Mouse (Mus musculus) midbrain, embryonic 14.5 days (tissue): ENCODE results near the gene Ttc9. TPM values are rescaled to one million over a fixed set of nuclear protein-coding genes. Genes with fewer than 3 reads are reported as not detected.

Source experiments
- ATAC-seq: fragments of 200-750 bp; cut with Nextera tagmentation; 2 replicates; pipeline ENCODE4 v1.8.0; 2017; ENCODE audit warnings: moderate number of reproducible peaks, moderate library complexity; ENCODE audit not compliant: low FRiP score, low TSS enrichment
- DNase-seq: peaks from one replicate; pipeline ENCODE4 v3.0.0-alpha.2; 2015
- H3K27ac ChIP-seq: fragments of 300-500 bp; sonication (generic); replicated peaks from 2 replicates; pipeline ENCODE4 v1.5.1; 2014; ENCODE audit warnings: mild to moderate bottlenecking, low read depth, low read length, moderate library complexity
- H3K27me3 ChIP-seq: fragments of 300-500 bp; sonication (generic); 2 replicates; pipeline ENCODE4 v1.6.1; 2014; ENCODE audit warnings: low read length, control low read depth, mixed read lengths; ENCODE audit not compliant: control insufficient read depth, insufficient read depth
- H3K36me3 ChIP-seq: fragments of 300-500 bp; sonication (generic); 2 replicates; pipeline ENCODE4 v1.6.1; 2014; ENCODE audit warnings: low read length, control low read depth; ENCODE audit not compliant: control insufficient read depth, insufficient read depth
- H3K4me1 ChIP-seq: fragments of 300-500 bp; sonication (generic); 2 replicates; pipeline ENCODE4 v1.6.1; 2014; ENCODE audit warnings: mild to moderate bottlenecking, antibody characterized with exemption, low read length, control low read depth; ENCODE audit not compliant: control insufficient read depth, insufficient read depth
- H3K4me2 ChIP-seq: fragments of 300-500 bp; sonication (generic); 2 replicates; pipeline ENCODE4 v1.6.1; 2014; ENCODE audit warnings: mild to moderate bottlenecking, low read length, moderate library complexity
- H3K4me3 ChIP-seq: fragments of 300-500 bp; sonication (generic); replicated peaks from 2 replicates; pipeline ENCODE4 v1.5.1; 2014; ENCODE audit warnings: low read depth, low read length
- H3K9ac ChIP-seq: fragments of 300-500 bp; sonication (generic); replicated peaks from 2 replicates; pipeline ENCODE4 v1.6.1; 2014; ENCODE audit warnings: mild to moderate bottlenecking, low read length, moderate library complexity
- H3K9me3 ChIP-seq: fragments of 300-500 bp; sonication (generic); 2 replicates; pipeline ENCODE4 v1.6.1; 2016; ENCODE audit warnings: low read length, control low read depth, mixed read lengths; ENCODE audit not compliant: control insufficient read depth
- WGBS: fragments of 180-500 bp; shearing (Covaris S2); extraction: QIAGEN DNeasy Blood & Tissue Kit; methylation state at CpG from one replicate; pipeline ENCODE4 v1.1.7; 2014; 5-methylcytosine and 5-hydroxymethylcytosine counted together
- polyA plus RNA-seq: library from polyadenylated mRNA; unstranded; fragments of >200 nt; fragmentation: Nextera tagmentation; extraction: Ambion mirVana; gene quantifications from 2 replicates; pipeline ENCODE4 v1.2.1, GENCODE M21; 2014

Ttc9 gene
- polyA plus RNA-seq, 1 experiment from 2014 or later, result 10.7 TPM

DNA sequence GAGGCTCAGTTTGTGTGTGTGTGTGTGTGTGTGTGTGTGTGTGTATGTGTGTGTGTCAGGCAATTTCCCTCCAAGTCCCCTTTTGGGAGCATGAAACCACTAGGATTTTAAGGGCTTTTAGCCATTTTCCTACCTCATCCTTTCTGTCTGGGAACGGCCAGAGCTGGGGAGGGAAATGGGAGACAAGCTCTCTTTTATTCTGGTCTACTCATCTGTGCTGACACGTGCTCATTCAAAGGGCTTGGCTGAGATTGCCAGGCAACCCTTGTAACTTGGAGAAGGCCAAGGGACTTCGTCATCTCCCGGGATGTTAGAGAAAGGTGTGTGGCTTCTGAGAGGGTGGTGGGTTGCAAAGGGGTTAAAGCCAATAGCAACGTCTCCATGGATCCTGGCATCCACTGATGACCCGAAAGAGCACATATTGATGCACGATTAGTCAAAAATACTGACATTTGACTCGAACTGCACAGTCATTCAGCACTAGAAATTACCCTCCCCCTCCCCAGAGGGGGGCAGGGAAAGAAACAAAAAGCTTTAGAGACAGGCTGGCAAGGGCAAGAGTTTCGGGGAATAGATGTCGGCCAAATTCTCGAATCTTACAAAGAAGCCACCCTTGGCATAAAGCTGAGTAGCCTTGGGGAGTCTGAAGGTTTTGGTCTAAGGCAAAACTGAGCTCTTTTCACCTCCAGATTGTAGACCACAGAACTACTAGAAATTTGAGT is 11.5 kb downstream of the Ttc9 start:
- Histone ChIP-seq H3K27ac (no peak overlapping the region), H3K27me3 (no peaks in the 10 kb centered on the region), H3K4me1 (no peaks in the 10 kb centered on the region), H3K9ac (no peak overlapping the region), H3K9me3 (no peaks in the 10 kb centered on the region), H3K4me3 (no peak overlapping the region), H3K4me2 (no peak overlapping the region), H3K36me3 (no peaks in the 10 kb centered on the region)
- no peak for ATAC-seq
- DNase-seq, result peak; percentile 21
- 29% methylated on average over 11 of the region's 11 CpGs for WGBS

- no peak overlapping the region for H3K4me3 ChIP-seq
- 79% methylated on average over 6 of the region's 6 CpGs for WGBS
- H3K27me3 ChIP-seq, result no peaks in the 10 kb centered on the region
- no peaks in the 10 kb centered on the region for H3K36me3 ChIP-seq
- no peak for ATAC-seq
- no peak overlapping the region for H3K4me2 ChIP-seq
- no peaks in the 10 kb centered on the region for H3K9me3 ChIP-seq
- H3K27ac ChIP-seq, result peak overlapping the region; percentile 17; the same call in 1 of the 2 replicates
- H3K9ac ChIP-seq, result no peak overlapping the region
- DNase-seq, result peak; percentile 28
- H3K4me1 ChIP-seq, result no peaks in the 10 kb centered on the region
Observed at GRCm38 (mm10) chr12:81646811-81647210, 15.8 kb downstream of the Ttc9 start.

DNA sequence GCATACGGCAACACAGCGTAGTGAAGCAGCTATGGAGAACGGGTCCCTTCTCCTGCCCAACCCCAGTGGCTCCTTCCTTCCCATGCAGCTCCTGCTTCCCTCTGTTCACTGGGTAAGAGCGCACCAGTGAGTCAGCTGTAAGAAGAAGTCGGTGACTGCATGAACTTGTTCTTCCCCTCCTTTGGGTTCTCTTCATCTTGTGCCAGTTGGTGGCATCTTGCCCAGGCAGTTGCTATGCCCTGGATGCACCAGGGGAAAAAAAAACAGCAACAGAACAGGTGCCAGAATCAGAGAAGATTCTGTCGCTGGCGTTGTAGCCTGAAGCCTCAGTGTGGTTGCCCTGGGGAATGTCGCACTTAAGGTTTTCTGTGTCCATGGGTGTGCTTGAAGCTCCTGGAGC is 22.3 kb downstream of the Ttc9 start:
- H3K27me3 ChIP-seq, result no peaks in the 10 kb centered on the region
- H3K4me2 ChIP-seq, result no peak overlapping the region
- H3K4me3 ChIP-seq, result no peak overlapping the region
- ATAC-seq (no peak), DNase-seq (peak; percentile 28)
- no peaks in the 10 kb centered on the region for H3K36me3 ChIP-seq
- H3K9me3 ChIP-seq, result no peaks in the 10 kb centered on the region
- no peak overlapping the region for H3K27ac ChIP-seq
- H3K4me1 ChIP-seq, result no peaks in the 10 kb centered on the region
- 94% methylated on average over 8 of the region's 8 CpGs for WGBS
- no peak overlapping the region for H3K9ac ChIP-seq

DNA sequence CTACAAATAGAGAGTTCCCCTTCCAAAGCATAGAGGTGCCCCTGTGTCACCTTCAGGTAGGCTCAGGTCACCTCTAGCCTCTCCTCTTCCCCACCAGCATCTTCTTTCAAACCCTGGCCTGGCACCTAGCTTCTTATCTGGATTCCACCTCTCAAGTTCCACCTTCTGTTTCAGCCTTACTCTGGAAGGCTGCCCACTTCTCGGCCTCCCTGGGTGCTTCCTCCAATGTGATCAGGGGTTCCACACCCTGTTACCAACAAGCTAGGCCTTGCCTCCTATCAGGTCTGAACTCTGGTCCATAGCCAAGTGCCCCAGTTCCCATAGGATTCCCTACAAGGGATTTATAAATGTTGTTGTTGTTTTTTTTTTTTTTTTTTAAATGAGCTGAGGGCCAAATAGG is 26.3 kb downstream of the Ttc9 start:
- Histone ChIP-seq H3K36me3 (peaks cover 12% of the 10 kb centered on the region; the same call in 1 of the 2 replicates), H3K4me3 (no peak overlapping the region), H3K4me2 (no peak overlapping the region), H3K27me3 (no peaks in the 10 kb centered on the region), H3K9ac (no peak overlapping the region), H3K27ac (no peak overlapping the region), H3K4me1 (no peaks in the 10 kb centered on the region), H3K9me3 (no peaks in the 10 kb centered on the region)
- DNase-seq (no peak), ATAC-seq (no peak)
- WGBS, result 82% methylated on average over 1 of the region's 1 CpGs

DNA sequence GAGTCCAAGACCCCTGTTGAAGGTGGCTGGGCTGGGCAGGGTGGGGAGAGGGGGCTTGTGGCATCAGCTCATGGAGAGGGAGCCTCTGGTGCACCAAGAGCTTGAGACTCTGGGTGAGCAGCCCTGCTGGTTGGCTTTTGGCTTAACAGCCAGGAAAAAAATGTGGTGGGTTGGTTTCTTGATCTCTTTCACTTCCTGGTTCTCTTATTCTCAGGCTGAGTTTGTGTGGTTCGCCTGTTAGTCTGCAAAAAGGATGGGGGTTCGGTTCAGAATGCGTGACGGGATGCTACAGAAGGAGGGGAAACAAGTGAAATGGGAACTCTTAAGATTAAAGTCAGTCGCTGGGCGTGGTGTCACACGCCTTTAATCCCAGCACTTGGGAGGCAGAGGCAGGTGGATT is 27.0 kb downstream of the Ttc9 start:
- Histone ChIP-seq H3K4me1 (no peaks in the 10 kb centered on the region), H3K27ac (no peak overlapping the region), H3K4me2 (no peak overlapping the region), H3K9me3 (no peaks in the 10 kb centered on the region), H3K27me3 (no peaks in the 10 kb centered on the region), H3K4me3 (no peak overlapping the region), H3K9ac (no peak overlapping the region), H3K36me3 (peaks cover 17% of the 10 kb centered on the region)
- no peak for DNase-seq
- no peak for ATAC-seq
- 90% methylated on average over 7 of the region's 7 CpGs for WGBS

- Histone ChIP-seq H3K4me1 (no peaks in the 10 kb centered on the region), H3K36me3 (peaks cover 49% of the 10 kb centered on the region), H3K27ac (no peak overlapping the region), H3K4me2 (no peak overlapping the region), H3K27me3 (no peaks in the 10 kb centered on the region), H3K9ac (no peak overlapping the region), H3K9me3 (no peaks in the 10 kb centered on the region), H3K4me3 (no peak overlapping the region)
- DNase-seq, result no peak
- WGBS, result 91% methylated on average over 4 of the region's 4 CpGs
- no peak for ATAC-seq
Observed at GRCm38 (mm10) chr12:81662076-81662475, 31.0 kb downstream of the Ttc9 start.

DNA sequence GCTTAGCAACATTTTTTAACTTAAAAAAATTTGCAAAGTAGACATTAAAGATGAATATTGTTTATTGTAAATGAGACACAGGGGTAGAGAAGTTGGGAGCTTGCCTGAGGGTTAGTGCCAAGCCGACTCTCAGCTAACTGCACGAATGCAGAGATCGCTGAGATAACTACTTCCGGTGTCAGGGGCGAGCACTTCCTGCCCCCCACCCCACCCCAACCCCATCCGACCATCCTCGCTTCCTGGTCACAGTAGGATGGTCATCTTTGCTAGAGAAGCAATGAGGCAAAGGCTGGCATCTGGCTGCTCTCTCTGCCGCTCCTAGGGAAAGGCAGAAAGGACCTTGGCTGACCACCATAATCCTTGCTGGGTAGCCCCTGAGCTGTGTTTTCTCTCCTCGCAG is 32.1 kb downstream of the Ttc9 start:
- peaks cover 49% of the 10 kb centered on the region for H3K36me3 ChIP-seq
- no peak overlapping the region for H3K4me2 ChIP-seq
- H3K4me1 ChIP-seq, result no peaks in the 10 kb centered on the region
- H3K27me3 ChIP-seq, result no peaks in the 10 kb centered on the region
- ATAC-seq (no peak), DNase-seq (no peak)
- no peak overlapping the region for H3K4me3 ChIP-seq
- no peak overlapping the region for H3K9ac ChIP-seq
- no peak overlapping the region for H3K27ac ChIP-seq
- H3K9me3 ChIP-seq, result no peaks in the 10 kb centered on the region
- 97% methylated on average over 9 of the region's 9 CpGs for WGBS

GRCm38 (mm10) chr12:81663906-81664305 is 32.9 kb downstream of the Ttc9 start:
- Histone ChIP-seq H3K9ac (no peak overlapping the region), H3K36me3 (peaks cover 49% of the 10 kb centered on the region), H3K27ac (no peak overlapping the region), H3K4me2 (no peak overlapping the region), H3K9me3 (no peaks in the 10 kb centered on the region), H3K27me3 (no peaks in the 10 kb centered on the region), H3K4me3 (no peak overlapping the region), H3K4me1 (no peaks in the 10 kb centered on the region)
- no peak for ATAC-seq
- no peak for DNase-seq
- 89% methylated on average over 5 of the region's 5 CpGs for WGBS

- Histone ChIP-seq H3K27ac (no peak overlapping the region), H3K36me3 (peaks cover 29% of the 10 kb centered on the region), H3K4me2 (no peak overlapping the region), H3K9ac (no peak overlapping the region), H3K9me3 (no peaks in the 10 kb centered on the region), H3K4me1 (no peaks in the 10 kb centered on the region), H3K4me3 (no peak overlapping the region), H3K27me3 (no peaks in the 10 kb centered on the region)
- DNase-seq (no peak), ATAC-seq (no peak)
- 88% methylated on average over 9 of the region's 9 CpGs for WGBS
Observed at GRCm38 (mm10) chr12:81668406-81668805, 37.4 kb downstream of the Ttc9 start.
